Mouse (Mus musculus): Measurements from ENCODE around the gene Spred2. TPM values are rescaled to one million over a fixed set of nuclear protein-coding genes. Genes with fewer than 3 reads are reported as not detected.
A peak's percentile ranks its signal among the peaks of the same experiment; 100 is the strongest.

Gene Spred2
- total RNA-seq, 2 experiments from 2014 or later, result 102 to 119 TPM

DNA sequence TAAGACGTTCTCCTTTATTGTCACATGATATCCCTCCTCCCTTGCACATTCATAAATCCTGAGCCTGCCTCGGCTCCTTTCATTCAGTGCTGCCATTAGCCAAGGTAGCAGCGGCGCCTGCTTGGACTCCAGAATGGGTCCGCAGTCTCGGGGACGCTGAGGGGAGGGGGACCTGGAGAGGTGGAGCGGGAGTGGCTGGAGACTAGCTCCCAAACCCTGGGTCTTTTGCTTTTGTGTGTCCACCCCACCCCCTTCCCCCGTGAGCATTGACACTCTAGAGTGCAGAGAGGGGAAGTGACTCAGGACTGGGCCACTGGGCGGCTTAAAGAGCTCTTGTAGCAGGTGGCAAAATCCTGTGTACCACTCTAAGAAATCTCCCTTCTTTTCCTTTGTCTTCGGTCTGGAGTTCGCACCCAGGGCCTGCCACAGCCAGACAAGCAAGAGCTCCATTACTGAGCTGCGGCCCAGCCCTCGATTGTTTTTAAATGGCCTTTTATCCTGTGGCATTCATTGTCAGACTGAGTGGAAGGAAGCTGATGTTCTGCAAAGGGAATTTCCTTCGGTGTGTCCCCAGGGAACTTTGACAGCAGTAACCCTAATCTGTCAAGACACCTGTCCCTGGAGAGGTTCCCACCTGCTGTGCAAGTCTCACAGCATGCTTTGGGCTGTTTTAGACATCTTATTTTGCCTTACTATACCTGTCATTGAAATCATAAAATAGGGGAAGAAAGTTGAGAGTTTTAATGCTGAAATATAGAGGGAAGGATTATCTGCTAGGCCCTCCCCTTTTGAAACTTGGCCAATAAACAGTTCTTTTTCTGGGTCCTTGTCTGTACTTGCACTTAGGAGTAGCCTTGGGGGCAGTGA is 2.0 kb downstream of the Spred2 start:
- Histone ChIP-seq H3K27ac (peak overlapping the region; percentile 98), H3K4me3 (peak overlapping the region; percentile 99)
- peak; percentile 44 to 50 for DNase-seq (ENCODE audit: extremely low spot score in 1 of 2, low spot score in 2 of 2)
- intact Hi-C loops (cut with DNase I), result loop anchor here (2.0 to 10.0 kb wide), 3 partner anchors 19 to 279 kb away; partner anchors contain the start of gene Rab1a
- TF ChIP-seq CTCF (IDR thresholded peaks at IDR 0.05), result no peak

DNA sequence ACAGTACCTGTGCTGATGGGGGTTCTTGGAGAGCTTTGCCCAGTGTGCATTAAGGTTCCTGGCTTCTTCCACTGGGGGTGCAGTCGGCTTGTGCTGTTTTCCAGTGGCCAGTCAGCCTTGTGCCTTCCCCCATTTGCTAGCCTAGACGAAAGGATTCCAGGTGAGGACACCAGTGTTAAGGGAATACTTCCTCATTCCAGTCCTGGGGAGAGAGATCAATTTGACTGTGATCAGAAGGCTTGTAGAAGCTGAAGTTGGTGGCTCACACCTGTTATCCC is 2.6 kb downstream of the Spred2 start:
- DNase-seq (ENCODE audit: extremely low spot score in 1 of 2, low spot score in 2 of 2), result no peak
- peak overlapping the region; percentile 99; the same call in 1 of the 2 replicates for H3K4me3 ChIP-seq
- no peak overlapping the region for H3K27ac ChIP-seq
- intact Hi-C loops (cut with DNase I), result loop anchor here (10.0 kb wide), 1 partner anchor 278 kb away; the partner anchor contains the start of gene Rab1a
- TF ChIP-seq CTCF (IDR thresholded peaks at IDR 0.05), result no peak

DNA sequence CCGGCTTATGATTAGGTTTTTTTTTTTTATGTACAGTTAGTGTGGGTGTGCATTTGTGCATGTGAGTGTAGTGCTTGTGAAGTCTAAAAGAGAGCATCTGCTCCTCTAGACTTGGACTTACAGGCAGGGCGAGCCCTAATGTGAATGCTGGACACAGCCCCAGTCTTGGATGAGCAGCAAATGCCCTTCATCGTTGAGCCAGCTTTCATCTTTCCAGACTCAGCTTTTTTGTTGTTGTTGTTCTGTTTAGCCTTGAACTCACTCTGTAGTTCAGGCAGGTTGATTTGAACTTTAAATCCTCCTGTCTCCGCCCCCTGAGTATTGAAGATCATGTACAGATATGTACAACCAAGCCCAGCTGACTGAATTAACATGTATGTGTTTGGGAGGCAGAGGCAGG is 4.5 kb downstream of the Spred2 start:
- Histone ChIP-seq H3K4me3 (no peak overlapping the region), H3K27ac (no peak overlapping the region)
- TF ChIP-seq CTCF (IDR thresholded peaks at IDR 0.05), result no peak
- no peak for DNase-seq (ENCODE audit: extremely low spot score in 1 of 2, low spot score in 2 of 2)
- intact Hi-C loops (cut with DNase I), result loop anchor here (10.0 kb wide), 1 partner anchor 276 kb away; the partner anchor contains the start of gene Rab1a

GRCm38 (mm10) chr11:19929087-19929865 is 5.1 kb downstream of the Spred2 start:
- TF ChIP-seq CTCF (IDR thresholded peaks at IDR 0.05), result no peak
- no peak overlapping the region for H3K4me3 ChIP-seq
- H3K27ac ChIP-seq, result no peak overlapping the region
- intact Hi-C loops (cut with DNase I), result loop anchor here (10.0 kb wide), 1 partner anchor 276 kb away; the partner anchor contains the start of gene Rab1a
- DNase-seq (ENCODE audit: extremely low spot score in 1 of 2, low spot score in 2 of 2), result no peak

GRCm38 (mm10) chr11:19931569-19932230 is 7.5 kb downstream of the Spred2 start:
- Histone ChIP-seq H3K4me3 (no peak overlapping the region), H3K27ac (no peak overlapping the region)
- no peak for TF ChIP-seq CTCF (IDR thresholded peaks at IDR 0.05)
- DNase-seq (ENCODE audit: extremely low spot score in 1 of 2, low spot score in 2 of 2), result no peak
- intact Hi-C loops (cut with DNase I), result no loop called here

- intact Hi-C loops (cut with DNase I), result no loop called here
- Histone ChIP-seq H3K27ac (no peak overlapping the region), H3K4me3 (no peak overlapping the region)
- TF ChIP-seq CTCF (IDR thresholded peaks at IDR 0.05), result no peak
- no peak for DNase-seq (ENCODE audit: extremely low spot score in 1 of 2, low spot score in 2 of 2)
Measured at GRCm38 (mm10) chr11:19932983-19933511, 8.9 kb downstream of the Spred2 start.

GRCm38 (mm10) chr11:19935524-19936354 is 11.6 kb downstream of the Spred2 start:
- intact Hi-C loops (cut with DNase I), result no loop called here
- Histone ChIP-seq H3K4me3 (no peak overlapping the region), H3K27ac (peak overlapping the region; percentile 7; the same call in 1 of the 2 replicates)

DNA sequence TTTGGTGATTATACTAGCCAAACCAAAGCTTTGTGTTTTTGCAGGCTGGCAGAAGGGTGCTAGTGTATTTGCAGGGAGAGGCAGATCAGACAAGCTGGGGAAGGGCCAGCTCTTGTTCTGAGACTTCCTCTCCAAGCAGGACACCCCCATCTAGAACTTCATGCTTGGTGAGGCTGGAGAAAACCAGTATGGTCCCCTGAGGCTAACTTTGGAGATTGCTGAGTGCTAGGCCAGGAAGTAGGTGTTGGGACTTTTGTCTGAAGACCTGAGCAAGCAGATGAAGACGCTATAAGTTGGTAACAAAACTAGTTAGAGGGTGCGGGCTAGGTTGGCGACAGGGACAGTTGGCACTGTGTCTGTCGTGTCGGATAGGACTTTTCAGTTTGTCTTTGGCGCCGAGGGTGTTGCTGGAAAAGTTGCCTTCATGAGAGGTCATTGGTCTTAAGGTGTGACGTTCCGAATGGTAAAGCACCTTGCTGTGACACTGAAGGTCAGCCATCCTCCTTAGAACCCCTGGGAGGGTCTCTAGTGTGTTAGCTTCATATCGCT is 14.4 kb downstream of the Spred2 start:
- no peak for TF ChIP-seq CTCF (IDR thresholded peaks at IDR 0.05)
- DNase-seq (ENCODE audit: extremely low spot score in 1 of 2, low spot score in 2 of 2), result no peak
- no peak overlapping the region for H3K4me3 ChIP-seq
- H3K27ac ChIP-seq, result no peak overlapping the region
- intact Hi-C loops (cut with DNase I), result no loop called here

More at GRCm38 (mm10) chr11:19935524-19936354, 11.6 kb downstream of the Spred2 start:
- no peak for TF ChIP-seq CTCF (IDR thresholded peaks at IDR 0.05)
- DNase-seq (ENCODE audit: extremely low spot score in 1 of 2, low spot score in 2 of 2), result no peak

GRCm38 (mm10) chr11:19939305-19939730 is 15.1 kb downstream of the Spred2 start:
- DNase-seq (ENCODE audit: extremely low spot score in 1 of 2, low spot score in 2 of 2), result no peak
- intact Hi-C loops (cut with DNase I), result no loop called here
- TF ChIP-seq CTCF (IDR thresholded peaks at IDR 0.05), result no peak
- H3K27ac ChIP-seq, result no peak overlapping the region
- H3K4me3 ChIP-seq, result no peak overlapping the region

GRCm38 (mm10) chr11:19939831-19940230 is 15.7 kb downstream of the Spred2 start:
- DNase-seq (ENCODE audit: extremely low spot score in 1 of 2, low spot score in 2 of 2), result no peak
- Histone ChIP-seq H3K27ac (no peak overlapping the region), H3K4me3 (no peak overlapping the region)
- intact Hi-C loops (cut with DNase I), result no loop called here
- TF ChIP-seq CTCF (IDR thresholded peaks at IDR 0.05), result no peak

Measured in left cerebral cortex, adult 2 months (tissue).